Mouse (Mus musculus) midbrain, embryonic 16.5 days (tissue): Measurements from ENCODE around the gene Abcb10. TPM values are rescaled to one million over a fixed set of nuclear protein-coding genes. Genes with fewer than 3 reads are reported as not detected.

Experiments
- ATAC-seq: fragments of 200-750 bp; cut with Nextera tagmentation; 2 replicates; pipeline ENCODE4 v1.8.0; 2017; ENCODE audit warnings: moderate TSS enrichment
- H3K27ac ChIP-seq: fragments of 300-500 bp; sonication (generic); 2 replicates; pipeline ENCODE4 v1.5.1; 2014; ENCODE audit warnings: mild to moderate bottlenecking, low read length, mixed read lengths
- H3K27me3 ChIP-seq: fragments of 300-500 bp; sonication (generic); 2 replicates; pipeline ENCODE4 v1.6.1; 2014; ENCODE audit warnings: low read depth, low read length, mixed read lengths; ENCODE audit not compliant: control insufficient read depth, insufficient read depth
- H3K36me3 ChIP-seq: fragments of 300-500 bp; sonication (generic); 2 replicates; pipeline ENCODE4 v1.6.1; 2014; ENCODE audit warnings: mild to moderate bottlenecking, low read length, moderate library complexity, mixed read lengths; ENCODE audit not compliant: control insufficient read depth, insufficient read depth
- H3K4me1 ChIP-seq: fragments of 300-500 bp; sonication (generic); 2 replicates; pipeline ENCODE4 v1.6.1; 2014; ENCODE audit warnings: mild to moderate bottlenecking, low read length, mixed read lengths; ENCODE audit not compliant: control insufficient read depth, insufficient read depth
- H3K4me2 ChIP-seq: fragments of 300-500 bp; sonication (generic); 2 replicates; pipeline ENCODE4 v1.6.1; 2014; ENCODE audit warnings: mild to moderate bottlenecking, low read length, mixed read lengths
- H3K4me3 ChIP-seq: fragments of 300-500 bp; sonication (generic); 2 replicates; pipeline ENCODE4 v1.5.1; 2014; ENCODE audit warnings: low read depth, mild to moderate bottlenecking, low read length, moderate library complexity, mixed read lengths
- H3K9ac ChIP-seq: fragments of 300-500 bp; sonication (generic); 2 replicates; pipeline ENCODE4 v1.6.1; 2014; ENCODE audit warnings: low read depth, low read length, mixed read lengths
- H3K9me3 ChIP-seq: fragments of 300-500 bp; sonication (generic); replicated peaks from 2 replicates; pipeline ENCODE4 v1.6.1; 2014; ENCODE audit warnings: mild to moderate bottlenecking, low read length, mixed read lengths; ENCODE audit not compliant: control insufficient read depth, poor library complexity, severe bottlenecking
- WGBS: fragments of 180-500 bp; shearing (Covaris S2); extraction: QIAGEN DNeasy Blood & Tissue Kit; methylation state at CpG from one replicate; pipeline ENCODE4 v1.1.7; 2014; 5-methylcytosine and 5-hydroxymethylcytosine counted together
- polyA plus RNA-seq: library from polyadenylated mRNA; unstranded; fragments of >200 nt; fragmentation: Nextera tagmentation; extraction: Ambion mirVana; gene quantifications from 2 replicates; pipeline ENCODE4 v1.2.1, GENCODE M21; 2015

Gene Abcb10
- polyA plus RNA-seq, 1 experiment from 2014 or later = 14.8 TPM

GRCm38 (mm10) chr8:123989128-123989527, 6.2 kb upstream of the Abcb10 start:
- Histone ChIP-seq H3K4me1 (no peaks in the 10 kb centered on the region), H3K9ac (no peak overlapping the region), H3K27ac (no peak overlapping the region), H3K4me2 (no peak overlapping the region), H3K36me3 (no peaks in the 10 kb centered on the region), H3K9me3 (no peaks in the 10 kb centered on the region), H3K27me3 (no peaks in the 10 kb centered on the region), H3K4me3 (no peak overlapping the region)
- no peak for ATAC-seq
- WGBS = 75% methylated on average over 7 of the region's 7 CpGs

- 78% methylated on average over 6 of the region's 6 CpGs for WGBS
- no peaks in the 10 kb centered on the region for H3K4me1 ChIP-seq
- no peak overlapping the region for H3K9ac ChIP-seq
- ATAC-seq = no peak
- H3K36me3 ChIP-seq = no peaks in the 10 kb centered on the region
- no peak overlapping the region for H3K27ac ChIP-seq
- H3K9me3 ChIP-seq = no peaks in the 10 kb centered on the region
- H3K27me3 ChIP-seq = no peaks in the 10 kb centered on the region
- H3K4me2 ChIP-seq = no peak overlapping the region
- no peak overlapping the region for H3K4me3 ChIP-seq
Observed at GRCm38 (mm10) chr8:123988605-123989038, 5.7 kb upstream of the Abcb10 start.

- Histone ChIP-seq H3K27me3 (no peaks in the 10 kb centered on the region), H3K4me3 (peak overlapping the region; percentile 87), H3K9me3 (no peaks in the 10 kb centered on the region), H3K36me3 (no peaks in the 10 kb centered on the region), H3K27ac (peak overlapping the region; percentile 77; the same call in 1 of the 2 replicates), H3K4me1 (peaks cover 22% of the 10 kb centered on the region), H3K4me2 (peak overlapping the region; percentile 87), H3K9ac (peak overlapping the region; percentile 89)
- WGBS = under 1% methylated on average over 42 of the region's 48 CpGs
- peak; percentile 50 for ATAC-seq
Observed at GRCm38 (mm10) chr8:123982291-123982793, 580 bp downstream of the Abcb10 start.

- Histone ChIP-seq H3K27me3 (no peaks in the 10 kb centered on the region), H3K4me1 (peaks cover 22% of the 10 kb centered on the region), H3K36me3 (no peaks in the 10 kb centered on the region), H3K9ac (peak overlapping the region; percentile 43), H3K4me3 (peak overlapping the region; percentile 87), H3K4me2 (peak overlapping the region; percentile 87), H3K27ac (no peak overlapping the region), H3K9me3 (no peaks in the 10 kb centered on the region)
- 47% methylated on average over 4 of the region's 4 CpGs for WGBS
- ATAC-seq = no peak
Observed at GRCm38 (mm10) chr8:123981674-123982073, 1.2 kb downstream of the Abcb10 start.

DNA sequence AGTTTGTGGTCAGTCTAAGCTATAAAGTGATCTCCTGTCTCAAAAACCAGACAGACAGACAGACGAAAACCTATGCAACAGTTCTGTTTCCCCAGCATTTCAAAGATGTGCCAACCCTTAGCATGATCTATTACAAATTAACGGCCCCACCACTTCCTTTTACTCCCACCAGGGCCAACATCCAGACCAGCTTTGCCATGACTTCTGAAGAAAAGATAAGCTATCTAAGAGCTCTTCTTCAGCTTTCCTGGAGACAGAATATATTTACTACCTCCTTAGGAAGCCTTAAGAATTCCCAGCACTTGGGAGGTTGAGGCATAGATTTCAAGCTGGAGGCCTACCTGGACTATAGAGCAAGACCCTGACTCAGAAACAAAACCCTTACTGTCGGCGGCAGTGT, 2.7 kb downstream of the Abcb10 start:
- Histone ChIP-seq H3K4me1 (peaks cover 22% of the 10 kb centered on the region), H3K4me3 (no peak overlapping the region), H3K36me3 (no peaks in the 10 kb centered on the region), H3K27me3 (no peaks in the 10 kb centered on the region), H3K27ac (no peak overlapping the region), H3K4me2 (no peak overlapping the region), H3K9ac (no peak overlapping the region), H3K9me3 (no peaks in the 10 kb centered on the region)
- no peak for ATAC-seq
- WGBS = 74% methylated on average over 4 of the region's 4 CpGs

- Histone ChIP-seq H3K9ac (no peak overlapping the region), H3K27me3 (no peaks in the 10 kb centered on the region), H3K36me3 (no peaks in the 10 kb centered on the region), H3K27ac (no peak overlapping the region), H3K4me1 (peaks cover 22% of the 10 kb centered on the region), H3K9me3 (no peaks in the 10 kb centered on the region), H3K4me2 (no peak overlapping the region), H3K4me3 (no peak overlapping the region)
- 80% methylated on average over 8 of the region's 8 CpGs for WGBS
- ATAC-seq = no peak
Observed at GRCm38 (mm10) chr8:123978926-123979325, 4.0 kb downstream of the Abcb10 start.

- Histone ChIP-seq H3K4me2 (no peak overlapping the region), H3K27me3 (no peaks in the 10 kb centered on the region), H3K27ac (no peak overlapping the region), H3K9me3 (no peaks in the 10 kb centered on the region), H3K4me3 (no peak overlapping the region), H3K4me1 (peaks cover 19% of the 10 kb centered on the region), H3K36me3 (no peaks in the 10 kb centered on the region), H3K9ac (no peak overlapping the region)
- 74% methylated on average over 14 of the region's 14 CpGs for WGBS
- ATAC-seq = no peak
Observed at GRCm38 (mm10) chr8:123978166-123978838, 4.6 kb downstream of the Abcb10 start.

- Histone ChIP-seq H3K9ac (no peak overlapping the region), H3K4me3 (no peak overlapping the region)
- WGBS = 96% methylated on average over 4 of the region's 4 CpGs
Observed at GRCm38 (mm10) chr8:123977499-123977898, 5.4 kb downstream of the Abcb10 start.

DNA sequence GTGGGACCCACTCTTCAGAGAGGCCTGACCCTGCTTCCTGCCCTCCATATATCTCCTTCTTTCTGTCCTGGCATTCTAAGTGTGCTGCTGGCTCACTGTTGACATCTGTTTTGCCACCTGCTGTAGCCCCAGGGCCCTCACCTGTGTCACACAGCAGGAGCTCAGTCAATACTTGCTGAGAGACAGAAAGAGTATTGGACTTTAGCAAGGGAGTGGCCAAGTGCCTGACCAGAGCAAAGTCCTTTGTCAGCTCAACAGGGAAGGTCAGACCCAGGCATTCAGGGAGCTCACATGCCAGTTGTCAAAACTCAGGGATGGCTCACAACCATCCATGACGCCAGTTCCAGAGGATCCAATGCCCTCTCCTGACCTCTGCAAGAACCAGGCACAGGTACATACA, 9.4 kb downstream of the Abcb10 start:
- Histone ChIP-seq H3K36me3 (0 out of 2 replicates have a peak, but pooled peaks cover 7% of the 10 kb centered on the region), H3K4me2 (no peak overlapping the region), H3K27me3 (no peaks in the 10 kb centered on the region), H3K27ac (no peak overlapping the region), H3K4me3 (no peak overlapping the region), H3K9ac (no peak overlapping the region), H3K4me1 (no peaks in the 10 kb centered on the region), H3K9me3 (no peaks in the 10 kb centered on the region)
- 88% methylated on average over 1 of the region's 1 CpGs for WGBS
- no peak for ATAC-seq

More at GRCm38 (mm10) chr8:123977499-123977898, 5.4 kb downstream of the Abcb10 start:
- H3K27me3 ChIP-seq = no peaks in the 10 kb centered on the region
- H3K36me3 ChIP-seq = no peaks in the 10 kb centered on the region
- H3K4me2 ChIP-seq = no peak overlapping the region
- H3K27ac ChIP-seq = no peak overlapping the region
- no peak for ATAC-seq
- peaks cover 18% of the 10 kb centered on the region for H3K4me1 ChIP-seq
- H3K9me3 ChIP-seq = no peaks in the 10 kb centered on the region
